Mouse (Mus musculus): Measurements from ENCODE around the gene Il1rn. TPM values are rescaled to one million over a fixed set of nuclear protein-coding genes. Genes with fewer than 3 reads are reported as not detected.

Gene Il1rn
- polyA plus RNA-seq, 1 experiment, result not detected

DNA sequence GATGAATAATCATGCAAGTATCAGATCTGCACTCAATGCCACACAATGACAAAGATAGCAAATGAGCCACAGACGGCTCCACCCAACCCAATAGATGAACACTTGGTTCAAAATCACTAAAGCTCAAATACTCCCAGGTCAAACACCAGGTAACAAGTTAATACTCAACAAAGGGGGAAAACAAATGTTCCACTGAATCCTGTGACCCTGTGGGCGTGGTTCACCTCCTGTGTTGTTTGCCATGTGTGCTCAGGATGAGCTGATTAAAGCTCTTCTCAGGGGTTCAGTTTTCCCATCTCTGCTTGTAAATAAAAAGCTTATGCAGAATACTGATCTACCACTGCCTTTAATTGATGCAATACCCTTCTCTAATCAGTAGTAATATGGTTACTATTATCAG is 14.5 kb downstream of the Il1rn start:
- H3K27ac ChIP-seq (ENCODE audit: insufficient read depth, low read length), result no peak overlapping the region
- H3K4me3 ChIP-seq (ENCODE audit: low read depth, low read length), result no peak overlapping the region
- no peak overlapping the region for H3K9ac ChIP-seq (ENCODE audit: low read depth, poor library complexity, severe bottlenecking)
- TF ChIP-seq CTCF (IDR thresholded peaks at IDR 0.05; ENCODE audit: low read depth, low read length), result no peak
- TF ChIP-seq EP300 (IDR thresholded peaks at IDR 0.05; ENCODE audit: insufficient read depth, low read depth, low read length), result no peak
- no peaks in the 10 kb centered on the region for H3K36me3 ChIP-seq (ENCODE audit: control insufficient read depth, insufficient read depth, low read length, poor library complexity, severe bottlenecking)
- H3K27me3 ChIP-seq (ENCODE audit: control insufficient read depth, insufficient read depth, low read length, poor library complexity, severe bottlenecking), result no peaks in the 10 kb centered on the region; the same call in 1 of the 2 replicates
- H3K4me1 ChIP-seq (ENCODE audit: control insufficient read depth, insufficient read depth, low read length), result no peaks in the 10 kb centered on the region
- no peaks in the 10 kb centered on the region for H3K9me3 ChIP-seq (replicated peaks; ENCODE audit: control insufficient read depth, insufficient read depth, low read length, poor library complexity, severe bottlenecking)

DNA sequence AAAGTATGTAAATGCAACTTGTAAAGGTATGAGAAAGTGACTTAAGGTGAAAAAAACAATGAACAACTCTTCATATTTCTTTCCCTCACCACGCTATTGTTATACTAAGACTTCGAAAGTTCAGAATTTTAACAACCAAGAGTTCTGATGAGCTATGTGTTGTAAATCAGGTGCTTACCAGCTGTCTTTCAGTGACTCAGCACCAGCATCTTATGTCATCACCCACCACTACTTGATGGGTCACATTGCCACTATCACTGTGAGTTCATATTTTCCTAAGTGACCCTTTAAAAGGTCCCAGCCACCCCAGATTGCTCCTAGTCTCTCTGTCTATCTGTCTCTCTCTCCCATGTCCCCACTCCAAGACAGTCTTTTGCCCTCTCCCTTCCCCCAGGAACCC is 16.4 kb downstream of the Il1rn start:
- H3K36me3 ChIP-seq (ENCODE audit: control insufficient read depth, insufficient read depth, low read length, poor library complexity, severe bottlenecking), result no peaks in the 10 kb centered on the region
- no peak overlapping the region for H3K4me3 ChIP-seq (ENCODE audit: low read depth, low read length)
- no peaks in the 10 kb centered on the region for H3K4me1 ChIP-seq (ENCODE audit: control insufficient read depth, insufficient read depth, low read length)
- H3K9me3 ChIP-seq (replicated peaks; ENCODE audit: control insufficient read depth, insufficient read depth, low read length, poor library complexity, severe bottlenecking), result no peaks in the 10 kb centered on the region
- H3K9ac ChIP-seq (ENCODE audit: low read depth, poor library complexity, severe bottlenecking), result no peak overlapping the region
- no peaks in the 10 kb centered on the region; the same call in 1 of the 2 replicates for H3K27me3 ChIP-seq (ENCODE audit: control insufficient read depth, insufficient read depth, low read length, poor library complexity, severe bottlenecking)
- H3K27ac ChIP-seq (ENCODE audit: insufficient read depth, low read length), result no peak overlapping the region
- TF ChIP-seq CTCF (IDR thresholded peaks at IDR 0.05; ENCODE audit: low read depth, low read length) (no peak), POLR2A (IDR thresholded peaks at IDR 0.05; ENCODE audit: insufficient read depth, low read length) (no peak), EP300 (IDR thresholded peaks at IDR 0.05; ENCODE audit: insufficient read depth, low read depth, low read length) (no peak)

DNA sequence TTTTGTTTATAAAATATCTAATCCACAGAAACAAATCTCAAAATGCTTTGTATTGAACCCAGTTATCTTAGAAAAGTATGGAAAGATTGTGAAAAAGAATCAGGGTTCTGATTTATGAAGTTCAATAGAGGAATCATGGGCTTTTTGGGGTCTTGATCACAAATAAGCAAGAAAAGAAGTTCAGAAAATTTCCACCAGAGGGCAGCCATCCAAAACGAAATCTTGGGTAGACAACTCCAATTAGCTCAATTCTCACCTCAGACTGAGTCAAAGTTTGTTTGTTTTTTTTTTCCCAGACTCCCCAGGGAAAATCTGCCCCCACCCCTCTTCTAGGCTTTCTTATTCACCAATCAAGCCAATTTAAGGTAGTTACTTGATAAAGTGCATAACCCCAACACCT is 21.0 kb downstream of the Il1rn start:
- Histone ChIP-seq H3K27me3 (ENCODE audit: control insufficient read depth, insufficient read depth, low read length, poor library complexity, severe bottlenecking) (no peaks in the 10 kb centered on the region), H3K4me1 (ENCODE audit: control insufficient read depth, insufficient read depth, low read length) (no peaks in the 10 kb centered on the region), H3K27ac (ENCODE audit: insufficient read depth, low read length) (no peak overlapping the region), H3K9ac (ENCODE audit: low read depth, poor library complexity, severe bottlenecking) (no peak overlapping the region), H3K9me3 (replicated peaks; ENCODE audit: control insufficient read depth, insufficient read depth, low read length, poor library complexity, severe bottlenecking) (no peaks in the 10 kb centered on the region), H3K4me3 (ENCODE audit: low read depth, low read length) (no peak overlapping the region), H3K36me3 (ENCODE audit: control insufficient read depth, insufficient read depth, low read length, poor library complexity, severe bottlenecking) (no peaks in the 10 kb centered on the region)
- TF ChIP-seq EP300 (IDR thresholded peaks at IDR 0.05; ENCODE audit: insufficient read depth, low read depth, low read length) (no peak), POLR2A (IDR thresholded peaks at IDR 0.05; ENCODE audit: insufficient read depth, low read length) (no peak), CTCF (IDR thresholded peaks at IDR 0.05; ENCODE audit: low read depth, low read length) (no peak)

DNA sequence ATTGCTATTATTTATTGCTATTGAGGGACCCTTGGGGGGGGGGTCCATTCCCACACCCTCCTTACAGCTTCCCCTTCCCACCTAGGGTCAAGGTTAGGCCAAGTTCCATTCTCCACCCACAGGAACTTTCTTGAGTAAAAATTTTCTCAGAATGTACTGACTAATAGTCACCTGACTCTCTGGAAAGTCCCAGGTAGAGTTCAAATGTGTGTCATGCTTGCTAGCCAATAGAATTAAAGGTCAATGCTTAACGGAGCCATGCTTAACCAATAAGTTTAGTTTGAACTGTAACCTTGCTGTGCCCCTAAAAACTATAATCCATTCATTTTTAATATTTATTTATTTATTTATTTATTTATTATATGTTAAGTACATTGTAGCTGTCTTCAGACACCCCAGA is 22.7 kb downstream of the Il1rn start:
- Histone ChIP-seq H3K9me3 (replicated peaks; ENCODE audit: control insufficient read depth, insufficient read depth, low read length, poor library complexity, severe bottlenecking) (no peaks in the 10 kb centered on the region), H3K4me3 (ENCODE audit: low read depth, low read length) (no peak overlapping the region), H3K9ac (ENCODE audit: low read depth, poor library complexity, severe bottlenecking) (no peak overlapping the region), H3K27ac (ENCODE audit: insufficient read depth, low read length) (no peak overlapping the region), H3K27me3 (ENCODE audit: control insufficient read depth, insufficient read depth, low read length, poor library complexity, severe bottlenecking) (no peaks in the 10 kb centered on the region), H3K4me1 (ENCODE audit: control insufficient read depth, insufficient read depth, low read length) (no peaks in the 10 kb centered on the region), H3K36me3 (ENCODE audit: control insufficient read depth, insufficient read depth, low read length, poor library complexity, severe bottlenecking) (no peaks in the 10 kb centered on the region)
- TF ChIP-seq CTCF (IDR thresholded peaks at IDR 0.05; ENCODE audit: low read depth, low read length) (no peak), EP300 (IDR thresholded peaks at IDR 0.05; ENCODE audit: insufficient read depth, low read depth, low read length) (no peak), POLR2A (IDR thresholded peaks at IDR 0.05; ENCODE audit: insufficient read depth, low read length) (no peak)

DNA sequence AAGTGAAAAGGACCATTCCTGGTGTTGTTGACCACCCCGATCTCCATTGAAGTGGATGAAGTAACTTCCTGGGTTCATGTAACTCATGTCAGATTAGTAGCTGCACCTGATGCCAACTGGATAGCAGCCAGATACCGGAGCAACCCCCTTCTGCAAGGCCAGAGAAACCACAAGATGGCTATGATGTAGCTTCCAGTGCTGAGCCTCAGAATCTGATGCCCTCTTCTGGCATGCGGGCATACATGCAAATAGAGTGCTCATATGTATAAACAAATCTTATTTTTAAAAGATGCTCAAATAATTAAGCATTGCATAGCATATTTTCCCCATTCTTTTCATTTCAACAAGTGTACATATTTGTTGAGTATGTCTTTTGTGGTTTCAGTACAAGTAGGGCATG is 27.2 kb downstream of the Il1rn start:
- Histone ChIP-seq H3K4me3 (ENCODE audit: low read depth, low read length) (no peak overlapping the region), H3K4me1 (ENCODE audit: control insufficient read depth, insufficient read depth, low read length) (no peaks in the 10 kb centered on the region), H3K27ac (ENCODE audit: insufficient read depth, low read length) (no peak overlapping the region), H3K27me3 (ENCODE audit: control insufficient read depth, insufficient read depth, low read length, poor library complexity, severe bottlenecking) (peaks cover 2% of the 10 kb centered on the region; the same call in 1 of the 2 replicates), H3K9ac (ENCODE audit: low read depth, poor library complexity, severe bottlenecking) (no peak overlapping the region), H3K9me3 (replicated peaks; ENCODE audit: control insufficient read depth, insufficient read depth, low read length, poor library complexity, severe bottlenecking) (no peaks in the 10 kb centered on the region), H3K36me3 (ENCODE audit: control insufficient read depth, insufficient read depth, low read length, poor library complexity, severe bottlenecking) (no peaks in the 10 kb centered on the region)
- TF ChIP-seq POLR2A (IDR thresholded peaks at IDR 0.05; ENCODE audit: insufficient read depth, low read length) (no peak), CTCF (IDR thresholded peaks at IDR 0.05; ENCODE audit: low read depth, low read length) (no peak), EP300 (IDR thresholded peaks at IDR 0.05; ENCODE audit: insufficient read depth, low read depth, low read length) (no peak)

DNA sequence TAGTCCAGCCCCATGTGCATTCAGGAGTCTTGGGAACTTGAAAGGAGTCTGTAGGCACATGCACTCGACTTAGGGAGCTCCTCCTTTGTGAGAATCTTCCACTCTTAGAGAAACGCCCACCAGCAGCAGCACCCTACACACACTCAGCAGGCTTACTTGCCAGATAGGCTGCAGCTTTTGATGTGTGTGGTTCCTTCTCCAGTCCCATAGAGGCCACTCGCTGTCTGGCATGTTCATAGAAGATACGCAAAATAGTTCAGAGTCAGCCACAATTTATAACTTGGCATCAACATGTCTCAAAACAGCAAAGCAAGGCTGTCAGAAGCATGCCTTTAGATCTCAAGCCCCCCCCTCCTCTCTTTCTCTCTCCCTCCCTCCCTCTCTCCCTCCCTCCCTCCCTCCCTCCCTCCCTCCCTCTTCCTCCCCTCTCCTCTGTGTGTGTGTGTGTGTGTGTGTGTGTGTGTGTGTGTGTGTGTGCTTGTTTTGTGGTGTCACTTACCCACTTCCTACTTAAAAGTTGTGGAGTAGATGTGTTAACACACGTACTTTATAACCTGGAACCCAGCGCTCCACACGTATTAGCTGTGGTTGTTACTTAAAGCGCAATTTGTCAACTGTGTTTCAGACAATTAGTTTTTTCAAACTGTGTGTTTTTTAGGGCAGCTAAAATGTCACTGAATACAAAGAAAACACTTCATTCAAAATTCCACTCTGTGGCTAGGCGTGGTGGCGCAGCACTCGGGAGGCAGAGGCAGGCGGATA is 29.7 kb downstream of the Il1rn start:
- H3K36me3 ChIP-seq (ENCODE audit: control insufficient read depth, insufficient read depth, low read length, poor library complexity, severe bottlenecking), result no peaks in the 10 kb centered on the region
- no peaks in the 10 kb centered on the region for H3K4me1 ChIP-seq (ENCODE audit: control insufficient read depth, insufficient read depth, low read length)
- H3K4me3 ChIP-seq (ENCODE audit: low read depth, low read length), result no peak overlapping the region
- H3K9me3 ChIP-seq (replicated peaks; ENCODE audit: control insufficient read depth, insufficient read depth, low read length, poor library complexity, severe bottlenecking), result no peaks in the 10 kb centered on the region
- no peak overlapping the region for H3K27ac ChIP-seq (ENCODE audit: insufficient read depth, low read length)
- H3K27me3 ChIP-seq (ENCODE audit: control insufficient read depth, insufficient read depth, low read length, poor library complexity, severe bottlenecking), result peaks cover 2% of the 10 kb centered on the region; the same call in 1 of the 2 replicates
- no peak overlapping the region for H3K9ac ChIP-seq (ENCODE audit: low read depth, poor library complexity, severe bottlenecking)
- TF ChIP-seq POLR2A (IDR thresholded peaks at IDR 0.05; ENCODE audit: insufficient read depth, low read length) (no peak), CTCF (IDR thresholded peaks at IDR 0.05; ENCODE audit: low read depth, low read length) (no peak), EP300 (IDR thresholded peaks at IDR 0.05; ENCODE audit: insufficient read depth, low read depth, low read length) (no peak)

All from ES-Bruce4 (cell line).